Mouse (Mus musculus): Measurements from ENCODE around the gene Endod1.
"Not testable (repeated sequence)": the region's sequence is repeated elsewhere in the genome, so short reads cannot be mapped to it uniquely, and the experiment has no call there.

Endod1 gene

GRCm38 (mm10) chr9:14380386-14381285 is 671 bp downstream of the Endod1 start:
- DNase-seq (ENCODE audit: low read depth), result peak; percentile 67

DNA sequence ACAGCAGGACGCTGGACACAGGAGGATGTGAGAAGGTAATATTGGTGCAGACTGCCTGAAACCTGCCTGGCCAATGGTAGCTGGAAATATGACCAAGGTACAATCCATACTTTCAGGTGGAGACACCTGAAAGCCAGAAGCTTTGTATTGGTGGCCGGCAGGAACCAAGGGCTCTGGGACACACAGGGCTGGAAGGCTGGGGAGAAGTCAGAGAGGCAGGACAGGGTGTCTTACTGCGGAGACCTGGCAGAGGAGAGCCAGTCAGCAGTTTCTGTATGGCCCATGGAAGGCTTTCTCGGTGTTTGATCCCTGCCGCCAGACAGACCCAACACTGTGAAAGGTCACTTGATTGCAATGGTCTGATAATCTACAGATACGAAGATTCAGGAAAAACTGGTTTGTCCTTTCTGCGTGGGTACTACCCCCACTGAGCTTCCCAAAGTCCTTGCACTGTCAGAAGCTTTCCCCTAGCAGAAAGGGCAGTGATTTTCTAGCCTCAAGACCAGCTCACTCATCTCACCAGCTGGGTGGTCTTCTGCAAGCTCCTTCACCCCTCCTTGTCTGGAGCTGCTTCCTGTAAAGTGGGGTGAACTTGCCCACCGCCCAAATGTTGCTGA is 1.4 kb downstream of the Endod1 start:
- no peak for DNase-seq (ENCODE audit: low read depth)

DNA sequence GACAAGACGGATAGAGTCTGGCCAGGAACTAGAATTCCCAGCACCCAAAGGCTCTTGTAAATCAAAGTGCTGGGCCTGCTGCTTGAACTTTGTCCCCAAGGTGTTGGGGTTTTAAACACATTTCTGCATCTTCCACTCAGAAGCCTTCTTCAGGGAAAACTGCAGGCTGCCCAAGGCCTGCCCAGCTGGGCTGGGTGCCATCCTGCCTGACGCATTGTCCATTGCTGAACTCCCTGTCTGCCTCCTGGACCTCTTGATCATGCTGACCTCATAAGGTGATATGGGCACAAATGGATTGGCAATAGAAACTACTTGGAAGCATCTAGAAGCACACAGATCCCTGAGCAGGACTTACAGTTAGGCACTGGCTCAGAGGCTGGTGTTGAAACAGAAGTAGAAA is 3.2 kb downstream of the Endod1 start:
- no peak for DNase-seq (ENCODE audit: low read depth)

- DNase-seq (ENCODE audit: low read depth), result no peak
Observed at GRCm38 (mm10) chr9:14376149-14376548, 5.2 kb downstream of the Endod1 start.

DNA sequence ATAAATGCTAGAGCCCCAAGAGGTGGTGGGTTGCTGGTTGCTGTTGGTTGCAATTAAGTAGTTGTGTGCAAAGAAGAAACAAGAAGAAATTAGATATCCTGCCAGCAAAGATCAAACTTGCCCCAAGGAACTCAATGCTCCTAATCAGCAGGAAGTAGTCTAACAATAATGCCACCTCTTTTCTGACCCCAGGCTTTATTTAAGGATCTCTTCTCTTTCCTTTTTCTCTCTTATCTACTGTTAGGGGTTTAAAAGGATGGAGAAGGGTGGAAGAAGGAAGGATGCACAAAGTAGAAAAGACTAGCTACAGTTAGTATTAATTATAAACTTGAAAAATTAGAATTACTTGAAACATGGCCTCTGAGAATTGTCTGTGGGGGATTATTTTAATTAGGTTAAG is 8.9 kb downstream of the Endod1 start:
- no peak for DNase-seq (ENCODE audit: low read depth)

- no peak for DNase-seq (ENCODE audit: low read depth)
Observed at GRCm38 (mm10) chr9:14369271-14369670, 12.0 kb downstream of the Endod1 start.

DNA sequence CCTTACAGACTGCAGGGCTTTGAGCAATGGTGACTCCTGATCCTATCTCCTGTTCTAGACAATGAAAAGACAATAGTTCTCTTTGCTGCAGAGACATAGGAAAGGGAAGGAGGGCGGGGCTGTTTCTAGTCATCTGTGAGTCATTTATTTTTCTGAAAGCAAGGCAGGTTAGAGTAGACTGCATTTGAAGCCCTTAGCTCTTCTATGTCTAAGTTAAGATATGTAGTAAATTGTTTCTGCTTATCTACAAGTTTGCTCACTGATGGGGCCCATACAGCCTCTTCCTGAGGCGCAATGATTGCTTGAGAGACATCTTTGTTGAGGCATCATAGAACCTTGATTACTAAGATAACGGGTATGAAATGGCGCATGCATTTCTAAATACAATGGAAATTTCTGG is 13.5 kb downstream of the Endod1 start:
- DNase-seq (ENCODE audit: low read depth), result no peak

- no peak for DNase-seq (ENCODE audit: low read depth)
Observed at GRCm38 (mm10) chr9:14365481-14366125, 15.7 kb downstream of the Endod1 start.

GRCm38 (mm10) chr9:14364719-14365118 is 16.6 kb downstream of the Endod1 start:
- no peak for DNase-seq (ENCODE audit: low read depth)

DNA sequence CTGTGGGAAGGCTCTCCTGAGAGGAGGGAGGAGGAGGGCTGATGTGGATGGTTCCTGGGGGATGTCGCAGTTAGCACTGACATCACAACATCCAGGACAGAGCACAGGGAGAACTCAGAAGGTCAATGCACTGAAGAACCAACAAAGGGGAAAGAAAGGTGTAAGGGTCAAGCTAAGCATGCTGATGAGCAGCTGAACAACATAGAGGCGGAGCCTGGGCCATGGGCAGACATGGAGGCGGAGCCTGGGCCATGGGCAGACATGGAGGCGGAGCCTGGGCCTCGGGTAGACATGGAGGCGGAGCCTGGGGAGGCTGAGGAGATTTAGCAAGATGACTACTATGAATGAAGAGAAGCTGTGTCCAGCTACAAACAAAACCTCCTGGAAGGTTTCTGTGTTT is 17.8 kb downstream of the Endod1 start:
- no peak for DNase-seq (ENCODE audit: low read depth)

GRCm38 (mm10) chr9:14362068-14362768 is 19.1 kb downstream of the Endod1 start:
- no peak for DNase-seq (ENCODE audit: low read depth)

DNA sequence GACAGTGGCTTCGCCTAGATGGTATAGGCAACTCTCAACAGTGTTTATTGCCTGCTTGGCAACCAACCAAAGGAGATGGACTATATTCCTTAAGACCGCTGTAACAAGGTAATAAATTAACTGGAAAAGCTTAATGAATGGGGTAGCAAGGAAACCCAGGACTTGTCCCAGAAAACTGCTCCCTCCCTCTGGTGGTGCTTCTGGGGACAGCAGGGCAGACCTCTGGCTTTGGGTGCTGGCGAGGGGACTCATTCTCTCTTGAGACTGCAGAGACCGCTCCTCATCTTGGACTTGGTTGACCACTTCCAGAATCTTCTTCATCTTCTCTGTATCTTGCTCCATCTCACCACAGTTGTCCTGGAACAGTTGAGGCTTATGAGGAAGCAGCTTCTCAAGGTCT is 24.3 kb downstream of the Endod1 start:
- DNase-seq (ENCODE audit: low read depth), result no peak

GRCm38 (mm10) chr9:14354852-14355251 is 26.5 kb downstream of the Endod1 start:
- DNase-seq (ENCODE audit: low read depth), result no peak

DNA sequence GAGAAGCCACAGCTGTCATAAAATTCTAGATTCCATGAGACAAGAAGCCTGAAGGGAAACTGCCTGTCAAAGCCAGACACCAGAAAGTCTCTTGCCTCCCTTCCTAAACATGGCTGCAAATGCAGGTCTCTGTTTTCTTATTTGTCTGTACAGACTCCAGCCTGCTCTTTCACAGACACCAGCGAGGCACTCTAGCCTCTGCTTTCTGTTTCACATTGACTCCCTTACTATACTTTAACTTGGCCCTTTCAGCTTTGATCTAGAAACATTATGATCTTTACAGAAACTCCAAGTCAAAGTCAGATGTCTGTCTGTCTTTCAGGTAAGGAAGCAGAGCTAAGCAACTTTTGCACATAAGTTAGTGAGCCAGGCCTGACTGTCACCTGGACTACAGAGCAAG is 29.0 kb downstream of the Endod1 start:
- no peak for DNase-seq (ENCODE audit: low read depth)

- DNase-seq (ENCODE audit: low read depth), result no peak
Observed at GRCm38 (mm10) chr9:14350787-14351186, 30.5 kb downstream of the Endod1 start.

DNA sequence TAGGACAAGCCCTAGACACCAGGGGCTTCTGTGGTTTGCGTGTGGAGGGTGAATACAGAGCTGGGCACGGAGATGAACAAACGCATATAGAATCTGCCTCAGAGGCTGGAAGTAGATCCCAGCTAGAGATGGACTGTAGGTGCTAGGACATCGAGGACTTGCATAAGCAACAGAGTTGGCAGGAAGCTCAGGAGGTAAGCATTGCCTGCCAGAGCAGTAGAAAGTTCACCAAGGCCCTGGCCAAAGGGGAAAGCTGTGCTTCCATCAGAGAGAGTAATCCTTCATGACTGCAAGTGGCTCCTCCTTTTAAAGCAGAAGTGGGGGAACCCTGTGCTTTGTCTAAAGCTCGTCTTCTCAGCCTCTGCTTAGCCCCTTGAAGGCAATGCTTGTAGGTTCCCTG is 31.9 kb downstream of the Endod1 start:
- DNase-seq (ENCODE audit: low read depth), result no peak

DNA sequence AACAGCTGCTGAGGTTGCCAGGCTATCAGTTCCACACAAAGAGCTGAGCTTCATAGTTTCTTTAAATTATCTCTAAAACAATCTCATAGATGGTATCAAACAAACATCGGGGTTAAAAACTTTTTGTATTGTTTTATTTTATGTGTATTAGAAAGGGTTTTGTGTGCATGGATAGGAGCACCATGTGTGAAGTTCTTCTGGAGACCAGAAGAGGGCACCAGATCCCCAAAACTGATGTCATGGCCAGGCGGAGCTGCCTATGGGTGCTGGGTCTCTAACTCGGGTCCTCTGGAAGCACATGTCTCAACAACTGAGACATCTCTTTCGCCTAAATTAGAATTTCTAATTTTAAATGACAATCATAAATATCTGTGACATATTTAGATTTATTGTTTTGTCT is 32.9 kb downstream of the Endod1 start:
- DNase-seq (ENCODE audit: low read depth), result peak; percentile 56

DNA sequence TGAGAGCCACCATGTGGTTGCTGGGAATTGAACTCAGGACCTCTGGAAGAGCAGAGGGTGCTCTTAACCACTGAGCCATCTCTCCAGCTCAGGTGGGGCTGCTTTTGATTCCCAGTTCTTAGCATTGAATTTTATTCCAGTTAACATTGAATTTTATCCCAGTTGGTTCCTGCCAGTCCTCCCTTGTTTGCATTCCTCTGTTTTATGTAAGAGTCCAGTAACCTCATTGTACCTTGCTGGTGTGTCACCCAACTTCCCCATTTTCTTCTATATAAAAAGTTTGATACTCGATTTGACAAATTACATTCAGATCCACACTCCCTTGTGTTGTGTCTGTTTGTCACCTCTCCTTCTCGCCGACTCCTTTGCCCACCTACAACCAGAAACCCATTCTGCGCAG is 35.4 kb downstream of the Endod1 start:
- not testable (repeated sequence) for DNase-seq (ENCODE audit: low read depth)

DNA sequence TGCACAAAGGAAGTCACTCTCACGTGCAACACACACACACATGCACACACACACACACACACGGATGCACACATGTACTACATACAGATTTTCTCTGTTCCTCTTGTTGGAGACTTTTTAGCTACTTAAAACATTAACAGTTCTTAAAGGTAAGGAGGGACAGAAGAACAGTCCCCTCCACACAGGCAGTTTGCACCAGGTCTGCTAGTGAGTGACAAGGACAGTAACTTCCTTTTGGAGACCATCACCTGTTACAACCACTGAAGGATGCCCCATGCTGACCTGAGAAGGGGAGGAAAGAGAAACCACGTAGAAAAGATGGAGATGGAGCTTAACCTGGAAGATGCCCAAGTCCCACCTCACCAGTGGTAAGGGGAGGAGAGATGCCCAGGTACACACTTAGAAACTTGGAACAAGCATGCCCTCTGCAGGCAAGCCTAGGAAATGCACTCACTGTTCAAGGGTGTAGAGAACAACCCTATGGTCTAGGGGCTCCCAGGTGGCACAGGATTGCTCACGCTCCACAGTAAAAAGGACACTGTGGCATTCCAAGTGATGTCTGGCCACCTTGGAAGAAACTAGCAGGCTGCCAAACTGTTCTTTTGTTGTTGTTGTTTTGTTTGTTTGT is 39.2 kb downstream of the Endod1 start:
- peak; percentile 89 for DNase-seq (ENCODE audit: low read depth)

DNA sequence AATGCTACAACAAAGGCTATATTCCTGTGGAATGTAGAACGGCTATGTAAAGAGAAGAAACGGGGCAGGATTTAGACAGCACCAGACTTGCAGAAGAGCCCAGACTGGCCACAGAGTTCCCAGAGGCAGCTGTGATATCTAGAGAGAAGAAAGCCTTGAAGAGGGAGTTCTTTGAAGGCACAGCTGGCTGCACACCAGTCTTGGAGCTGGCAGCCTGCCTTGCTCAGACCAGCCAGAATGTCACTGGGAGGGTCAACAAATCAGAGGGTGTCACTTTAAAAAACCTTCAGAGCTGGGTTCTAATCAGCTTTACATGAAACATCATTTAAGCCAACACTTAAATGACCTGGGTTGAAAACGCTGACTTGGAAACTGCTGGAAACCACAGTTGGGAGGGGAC is 42.6 kb downstream of the Endod1 start:
- DNase-seq (ENCODE audit: low read depth), result no peak

- no peak for DNase-seq (ENCODE audit: low read depth)
Observed at GRCm38 (mm10) chr9:14336901-14337300, 44.4 kb downstream of the Endod1 start.

GRCm38 (mm10) chr9:14335829-14336228 is 45.5 kb downstream of the Endod1 start:
- DNase-seq (ENCODE audit: low read depth), result no peak
